Mouse (Mus musculus) midbrain, postnatal 0 days (tissue): ENCODE measurements around the gene Phf11c. TPM values are rescaled to one million over a fixed set of nuclear protein-coding genes. Genes with fewer than 3 reads are reported as not detected.

Experiments
- ATAC-seq: fragments of 200-750 bp; cut with Nextera tagmentation; 2 replicates; pipeline ENCODE4 v1.8.0; 2017; ENCODE audit warnings: moderate number of reproducible peaks, mild to moderate bottlenecking, moderate TSS enrichment, moderate library complexity; ENCODE audit not compliant: low FRiP score
- DNase-seq: peaks from one replicate; pipeline ENCODE4 v3.0.0-alpha.2; 2015; ENCODE audit warnings: low spot score
- H3K27ac ChIP-seq: fragments of 300-500 bp; sonication (generic); 2 replicates; pipeline ENCODE4 v1.5.1; 2014; ENCODE audit warnings: low read depth, mild to moderate bottlenecking, low read length, mixed read lengths
- H3K27me3 ChIP-seq: fragments of 300-500 bp; sonication (generic); 2 replicates; pipeline ENCODE4 v1.6.1; 2014; ENCODE audit warnings: low read length, control low read depth, mixed read lengths; ENCODE audit not compliant: insufficient read depth
- H3K36me3 ChIP-seq: fragments of 300-500 bp; sonication (generic); 2 replicates; pipeline ENCODE4 v1.6.1; 2014; ENCODE audit warnings: low read length, control low read depth, mixed read lengths; ENCODE audit not compliant: insufficient read depth
- H3K4me1 ChIP-seq: fragments of 300-500 bp; sonication (generic); 2 replicates; pipeline ENCODE4 v1.6.1; 2014; ENCODE audit warnings: mild to moderate bottlenecking, control low read depth, antibody characterized with exemption, low read length, mixed read lengths; ENCODE audit not compliant: insufficient read depth
- H3K4me2 ChIP-seq: fragments of 300-500 bp; sonication (generic); 2 replicates; pipeline ENCODE4 v1.6.1; 2014; ENCODE audit warnings: low read depth, mild to moderate bottlenecking, low read length, mixed read lengths; ENCODE audit not compliant: poor library complexity, severe bottlenecking
- H3K4me3 ChIP-seq: fragments of 300-500 bp; sonication (generic); 2 replicates; pipeline ENCODE4 v1.5.1; 2014; ENCODE audit warnings: low read depth, mild to moderate bottlenecking, low read length, moderate library complexity
- H3K9ac ChIP-seq: fragments of 300-500 bp; sonication (generic); replicated peaks from 2 replicates; pipeline ENCODE4 v1.6.1; 2014; ENCODE audit warnings: mild to moderate bottlenecking, low read length, moderate library complexity, mixed read lengths; ENCODE audit not compliant: poor library complexity, severe bottlenecking
- H3K9me3 ChIP-seq: fragments of 300-500 bp; sonication (generic); 2 replicates; pipeline ENCODE4 v1.6.1; 2016; ENCODE audit warnings: low read length, control low read depth
- CTCF ChIP-seq: IDR thresholded peaks from 2 replicates; pipeline ENCODE4 v1.5.1; 2016; ENCODE audit warnings: antibody characterized with exemption, mild to moderate bottlenecking
- WGBS: fragments of 180-500 bp; shearing (Covaris S2); extraction: QIAGEN DNeasy Blood & Tissue Kit; methylation state at CpG from one replicate; pipeline ENCODE4 v1.1.7; 2014; 5-methylcytosine and 5-hydroxymethylcytosine counted together
- polyA plus RNA-seq: library from polyadenylated mRNA; unstranded; fragments of >200 nt; fragmentation: Nextera tagmentation; extraction: Ambion mirVana; gene quantifications from 2 replicates; pipeline ENCODE4 v1.2.1, GENCODE M21; 2015
- total RNA-seq: library from RNA; depleted of rRNA; stranded (reverse); fragments of >200 nt; gene quantifications from 2 replicates; pipeline ENCODE4 v1.2.3, GENCODE M21; 2014; rRNA removed

Phf11c gene
- total RNA-seq (0.05 TPM in 1 of 2 replicates, not detected in the other), polyA plus RNA-seq (0.05 and 0.06 TPM in 2 replicates)

GRCm38 (mm10) chr14:59395281-59395680 is at the start of gene Phf11c:
Gene Phf11c, minus strand, starts transcription at chr14:59395381.
- Histone ChIP-seq H3K27ac (no peak within 1 kb of the TSS), H3K9ac (no peak within 1 kb of the TSS), H3K4me3 (no peak within 1 kb of the TSS), H3K4me2 (no peak within 1 kb of the TSS), H3K4me1 (no peaks in the 10 kb centered on the region), H3K36me3 (no peaks in the 10 kb centered on the region), H3K9me3 (no peaks in the 10 kb centered on the region), H3K27me3 (no peaks in the 10 kb centered on the region)
- 93% methylated on average over 3 of the region's 3 CpGs for WGBS
- TF ChIP-seq CTCF, result no peak
- ATAC-seq (no peak), DNase-seq (no peak)

- no peak for TF ChIP-seq CTCF
- Histone ChIP-seq H3K27me3 (no peaks in the 10 kb centered on the region), H3K27ac (no peak overlapping the region), H3K36me3 (no peaks in the 10 kb centered on the region), H3K4me3 (peak overlapping the region; percentile 86), H3K9ac (peak overlapping the region; percentile 45; the same call in 1 of the 2 replicates), H3K9me3 (no peaks in the 10 kb centered on the region), H3K4me1 (peaks cover 5% of the 10 kb centered on the region; the same call in 1 of the 2 replicates), H3K4me2 (peak overlapping the region; percentile 49)
- WGBS, result 9% methylated on average over 6 of the region's 6 CpGs
- DNase-seq, result no peak
- no peak for ATAC-seq
These were observed 46.3 kb upstream of the Phf11c start for GRCm38 (mm10) chr14:59441472-59441805.

- peak within 1 kb of the TSS; percentile 49 for H3K4me2 ChIP-seq
- no peaks in the 10 kb centered on the region for H3K9me3 ChIP-seq
- DNase-seq (peak; percentile 94), ATAC-seq (peak; percentile 100)
- WGBS, result under 1% methylated on average over 66 of the region's 66 CpGs
- H3K4me3 ChIP-seq, result peak within 1 kb of the TSS; percentile 86
- peak within 1 kb of the TSS; percentile 68 for H3K9ac ChIP-seq
- no peaks in the 10 kb centered on the region for H3K36me3 ChIP-seq
- peak; percentile 59 for TF ChIP-seq CTCF
- H3K4me1 ChIP-seq, result peaks cover 5% of the 10 kb centered on the region; the same call in 1 of the 2 replicates
- H3K27me3 ChIP-seq, result no peaks in the 10 kb centered on the region
- peak within 1 kb of the TSS; percentile 26; the same call in 1 of the 2 replicates for H3K27ac ChIP-seq
These were observed 45.6 kb upstream of the Phf11c start, which contains the start of the genes Setdb2 and Cab39l for GRCm38 (mm10) chr14:59440558-59441471. Gene Setdb2, minus strand, starts transcription at chr14:59440884. Gene Cab39l, plus strand, starts transcription at chr14:59440972.

GRCm38 (mm10) chr14:59440039-59440438 is 44.9 kb upstream of the Phf11c start:
- H3K27me3 ChIP-seq, result no peaks in the 10 kb centered on the region
- no peaks in the 10 kb centered on the region for H3K9me3 ChIP-seq
- no peak overlapping the region for H3K27ac ChIP-seq
- DNase-seq (no peak), ATAC-seq (no peak)
- H3K9ac ChIP-seq, result peak overlapping the region; percentile 68
- H3K4me2 ChIP-seq, result peak overlapping the region; percentile 49
- peaks cover 5% of the 10 kb centered on the region; the same call in 1 of the 2 replicates for H3K4me1 ChIP-seq
- no peaks in the 10 kb centered on the region for H3K36me3 ChIP-seq
- H3K4me3 ChIP-seq, result peak overlapping the region; percentile 86
- no peak for TF ChIP-seq CTCF
- 16% methylated on average over 7 of the region's 7 CpGs for WGBS

GRCm38 (mm10) chr14:59438505-59438904 is 43.3 kb upstream of the Phf11c start:
- H3K4me1 ChIP-seq, result peaks cover 5% of the 10 kb centered on the region; the same call in 1 of the 2 replicates

GRCm38 (mm10) chr14:59437398-59437797 is 42.2 kb upstream of the Phf11c start:
- Histone ChIP-seq H3K27me3 (no peaks in the 10 kb centered on the region), H3K4me2 (no peak overlapping the region), H3K36me3 (no peaks in the 10 kb centered on the region), H3K9me3 (no peaks in the 10 kb centered on the region), H3K4me3 (no peak overlapping the region), H3K9ac (no peak overlapping the region), H3K4me1 (peaks cover 5% of the 10 kb centered on the region; the same call in 1 of the 2 replicates), H3K27ac (no peak overlapping the region)
- DNase-seq (no peak), ATAC-seq (no peak)
- TF ChIP-seq CTCF, result no peak
- WGBS, result 87% methylated on average over 3 of the region's 3 CpGs

More at GRCm38 (mm10) chr14:59438505-59438904, 43.3 kb upstream of the Phf11c start:
- Histone ChIP-seq H3K4me2 (no peak overlapping the region), H3K9me3 (no peaks in the 10 kb centered on the region), H3K36me3 (no peaks in the 10 kb centered on the region), H3K4me3 (no peak overlapping the region), H3K27ac (no peak overlapping the region), H3K27me3 (no peaks in the 10 kb centered on the region), H3K9ac (no peak overlapping the region)
- 89% methylated on average over 2 of the region's 2 CpGs for WGBS
- DNase-seq (no peak), ATAC-seq (no peak)
- TF ChIP-seq CTCF, result no peak
